Mouse (Mus musculus) liver, embryonic 16.5 days (tissue): Measurements from ENCODE around the gene Vmn1r65. TPM values are rescaled to one million over a fixed set of nuclear protein-coding genes. Genes with fewer than 3 reads are reported as not detected.
"Not testable (repeated sequence)": the region's sequence is repeated elsewhere in the genome, so short reads cannot be mapped to it uniquely, and the experiment has no call there.

ENCODE experiments used
- ATAC-seq: fragments of 200-750 bp; cut with Nextera tagmentation; 2 replicates; pipeline ENCODE4 v1.8.0; 2017; ENCODE audit warnings: low read depth, mild to moderate bottlenecking, moderate number of reproducible peaks, moderate library complexity
- H3K27ac ChIP-seq: fragments of 300-500 bp; sonication (generic); 2 replicates; pipeline ENCODE4 v1.5.1; 2014; ENCODE audit warnings: mild to moderate bottlenecking, low read length
- H3K27me3 ChIP-seq: fragments of 300-500 bp; sonication (generic); 2 replicates; pipeline ENCODE4 v1.6.1; 2014; ENCODE audit warnings: low read depth, low read length, mixed read lengths; ENCODE audit not compliant: control insufficient read depth, insufficient read depth
- H3K36me3 ChIP-seq: fragments of 300-500 bp; sonication (generic); 2 replicates; pipeline ENCODE4 v1.6.1; 2014; ENCODE audit warnings: mild to moderate bottlenecking; ENCODE audit not compliant: control insufficient read depth, insufficient read depth
- H3K4me1 ChIP-seq: fragments of 300-500 bp; sonication (generic); 2 replicates; pipeline ENCODE4 v1.6.1; 2014; ENCODE audit warnings: low read depth, low read length, mixed read lengths; ENCODE audit not compliant: control insufficient read depth
- H3K4me2 ChIP-seq: fragments of 300-500 bp; sonication (generic); 2 replicates; pipeline ENCODE4 v1.6.1; 2014; ENCODE audit warnings: low read depth, low read length, mixed read lengths
- H3K4me3 ChIP-seq: fragments of 300-500 bp; sonication (generic); 2 replicates; pipeline ENCODE4 v1.5.1; 2014; ENCODE audit warnings: low read depth, mild to moderate bottlenecking, low read length
- H3K9ac ChIP-seq: fragments of 300-500 bp; sonication (generic); 2 replicates; pipeline ENCODE4 v1.6.1; 2014; ENCODE audit warnings: low read depth, low read length
- H3K9me3 ChIP-seq: fragments of 300-500 bp; sonication (generic); replicated peaks from 2 replicates; pipeline ENCODE4 v1.6.1; 2016; ENCODE audit warnings: low read length; ENCODE audit not compliant: control insufficient read depth
- WGBS: fragments of 180-500 bp; shearing (Covaris S2); extraction: QIAGEN DNeasy Blood & Tissue Kit; methylation state at CpG from one replicate; pipeline ENCODE4 v1.1.7; 2014; ENCODE audit not compliant: insufficient replicate concordance; 5-methylcytosine and 5-hydroxymethylcytosine counted together
- polyA plus RNA-seq: library from polyadenylated mRNA; unstranded; fragments of >200 nt; fragmentation: Nextera tagmentation; extraction: Ambion mirVana; gene quantifications from 2 replicates; pipeline ENCODE4 v1.2.1, GENCODE M21; 2015

Gene Vmn1r65
- polyA plus RNA-seq: not detected in 2 replicates

- ATAC-seq: no peak
- no peak within 1 kb of the TSS for H3K4me2 ChIP-seq
- no peaks in the 10 kb centered on the region; the same call in 1 of the 2 replicates for H3K9me3 ChIP-seq
- no peaks in the 10 kb centered on the region for H3K27me3 ChIP-seq
- H3K36me3 ChIP-seq: no peaks in the 10 kb centered on the region
- no peak within 1 kb of the TSS for H3K27ac ChIP-seq
- WGBS: 74% methylated on average over 1 of the region's 1 CpGs
- no peaks in the 10 kb centered on the region for H3K4me1 ChIP-seq
- H3K9ac ChIP-seq: no peak within 1 kb of the TSS
- H3K4me3 ChIP-seq: no peak within 1 kb of the TSS
These were observed at the start of gene Vmn1r65 for GRCm38 (mm10) chr7:6010910-6011309. Vmn1r65 (minus strand) TSS chr7:6011010.

GRCm38 (mm10) chr7:6044861-6045260, 34.1 kb upstream of the Vmn1r65 start, which contains the start of gene Nlrp4c:
Nlrp4c (plus strand) TSS chr7:6045161.
- no peak within 1 kb of the TSS for H3K9ac ChIP-seq
- WGBS: 77% methylated on average over 11 of the region's 11 CpGs
- no peak within 1 kb of the TSS for H3K27ac ChIP-seq
- no peaks in the 10 kb centered on the region for H3K9me3 ChIP-seq
- no peaks in the 10 kb centered on the region for H3K36me3 ChIP-seq
- H3K4me1 ChIP-seq: no peaks in the 10 kb centered on the region
- H3K4me3 ChIP-seq: no peak within 1 kb of the TSS
- ATAC-seq: no peak
- H3K27me3 ChIP-seq: no peaks in the 10 kb centered on the region
- no peak within 1 kb of the TSS for H3K4me2 ChIP-seq

- H3K9me3 ChIP-seq, H3K4me3 ChIP-seq, H3K9ac ChIP-seq, ATAC-seq, H3K36me3 ChIP-seq, H3K27ac ChIP-seq, H3K27me3 ChIP-seq, H3K4me2 ChIP-seq, H3K4me1 ChIP-seq: not testable (repeated sequence)
- 52% methylated on average over 4 of the region's 4 CpGs for WGBS
These were observed 28.4 kb downstream of the Vmn1r65 start for GRCm38 (mm10) chr7:5982426-5982825.

- 50% methylated on average over 2 of the region's 2 CpGs for WGBS
- not testable (repeated sequence) for ATAC-seq, H3K4me1 ChIP-seq, H3K27ac ChIP-seq, H3K4me2 ChIP-seq, H3K4me3 ChIP-seq, H3K27me3 ChIP-seq, H3K36me3 ChIP-seq, H3K9ac ChIP-seq, H3K9me3 ChIP-seq
These were observed 38.3 kb downstream of the Vmn1r65 start for GRCm38 (mm10) chr7:5972546-5972945.

Other genes starting within 250 kb of the Vmn1r65 start
- gene Vmn1r63, start 205.6 kb downstream of the Vmn1r65 start, polyA plus RNA-seq: not detected in 2 replicates
- gene Vmn1r64, start 126.5 kb downstream of the Vmn1r65 start, polyA plus RNA-seq: not detected in 2 replicates
- gene Nlrp4c, start 34.2 kb upstream of the Vmn1r65 start, polyA plus RNA-seq: not detected in 2 replicates
- 9.7 and 10.0 TPM in 2 replicates for gene Zfp787, start 145.0 kb upstream of the Vmn1r65 start, polyA plus RNA-seq
- 16.1 and 16.6 TPM in 2 replicates for gene Zfp444, start 161.2 kb upstream of the Vmn1r65 start, polyA plus RNA-seq
- not detected in 2 replicates for gene Galp, start 186.1 kb upstream of the Vmn1r65 start, polyA plus RNA-seq
- not detected in 2 replicates for gene Zscan5b, start 211.3 kb upstream of the Vmn1r65 start, polyA plus RNA-seq
- not detected in 2 replicates for gene Epp13, start 241.7 kb upstream of the Vmn1r65 start, polyA plus RNA-seq